Mouse (Mus musculus) neural tube, embryonic 14.5 days (tissue): ENCODE results near the gene Polr2l. TPM values are rescaled to one million over a fixed set of nuclear protein-coding genes. Genes with fewer than 3 reads are reported as not detected.
A peak's percentile ranks its signal among the peaks of the same experiment; 100 is the strongest.

Source experiments
- ATAC-seq: fragments of 200-750 bp; cut with Nextera tagmentation; 2 replicates; pipeline ENCODE4 v1.8.0; 2017; ENCODE audit warnings: low read depth, mild to moderate bottlenecking, moderate TSS enrichment, moderate library complexity
- H3K27ac ChIP-seq: fragments of 300-500 bp; sonication (generic); 2 replicates; pipeline ENCODE4 v1.5.1; 2014; ENCODE audit warnings: low read depth, mild to moderate bottlenecking, control low read depth, low read length, moderate library complexity, mixed read lengths
- H3K27me3 ChIP-seq: fragments of 300-500 bp; sonication (generic); 2 replicates; pipeline ENCODE4 v1.6.1; 2014; ENCODE audit warnings: low read length; ENCODE audit not compliant: control insufficient read depth, insufficient read depth
- H3K36me3 ChIP-seq: fragments of 300-500 bp; sonication (generic); 2 replicates; pipeline ENCODE4 v1.6.1; 2014; ENCODE audit warnings: low read length, mixed read lengths; ENCODE audit not compliant: control insufficient read depth, insufficient read depth
- H3K4me1 ChIP-seq: fragments of 300-500 bp; sonication (generic); 2 replicates; pipeline ENCODE4 v1.6.1; 2014; ENCODE audit warnings: low read length; ENCODE audit not compliant: control insufficient read depth, insufficient read depth
- H3K4me2 ChIP-seq: fragments of 300-500 bp; sonication (generic); 2 replicates; pipeline ENCODE4 v1.6.1; 2014; ENCODE audit warnings: mild to moderate bottlenecking, low read depth, low read length, control low read depth
- H3K4me3 ChIP-seq: fragments of 300-500 bp; sonication (generic); 2 replicates; pipeline ENCODE4 v1.5.1; 2014; ENCODE audit warnings: low read depth, low read length, control low read depth, mixed read lengths
- H3K9ac ChIP-seq: fragments of 300-500 bp; sonication (generic); replicated peaks from 2 replicates; pipeline ENCODE4 v1.6.1; 2014; ENCODE audit warnings: low read depth, mild to moderate bottlenecking, control low read depth, low read length, mixed read lengths
- H3K9me3 ChIP-seq: fragments of 300-500 bp; sonication (generic); 2 replicates; pipeline ENCODE4 v1.6.1; 2016; ENCODE audit warnings: low read length; ENCODE audit not compliant: control insufficient read depth
- WGBS: fragments of 180-500 bp; shearing (Covaris S2); extraction: QIAGEN DNeasy Blood & Tissue Kit; methylation state at CpG from one replicate; pipeline ENCODE4 v1.1.7; 2014; 5-methylcytosine and 5-hydroxymethylcytosine counted together
- polyA plus RNA-seq: library from polyadenylated mRNA; unstranded; fragments of >200 nt; fragmentation: Nextera tagmentation; extraction: Ambion mirVana; gene quantifications from 2 replicates; pipeline ENCODE4 v1.2.1, GENCODE M21; 2014

Gene Polr2l
- polyA plus RNA-seq, 1 experiment from 2014 or later = 87.3 TPM

GRCm38 (mm10) chr7:141430585-141431240 is 44.2 kb downstream of the Polr2l start:
- 92% methylated on average over 9 of the region's 9 CpGs for WGBS
- H3K4me3 ChIP-seq = no peak overlapping the region
- peaks cover 26% of the 10 kb centered on the region for H3K36me3 ChIP-seq
- H3K9me3 ChIP-seq = no peaks in the 10 kb centered on the region
- no peak overlapping the region for H3K27ac ChIP-seq
- H3K4me1 ChIP-seq = peaks cover 25% of the 10 kb centered on the region
- no peak for ATAC-seq
- no peak overlapping the region for H3K9ac ChIP-seq
- H3K4me2 ChIP-seq = no peak overlapping the region
- H3K27me3 ChIP-seq = no peaks in the 10 kb centered on the region

GRCm38 (mm10) chr7:141429840-141430584 is 44.9 kb downstream of the Polr2l start:
- H3K27ac ChIP-seq = no peak overlapping the region
- no peak overlapping the region for H3K9ac ChIP-seq
- WGBS = 60% methylated on average over 9 of the region's 9 CpGs
- peaks cover 19% of the 10 kb centered on the region for H3K4me1 ChIP-seq
- no peaks in the 10 kb centered on the region for H3K9me3 ChIP-seq
- no peaks in the 10 kb centered on the region for H3K27me3 ChIP-seq
- H3K36me3 ChIP-seq = peaks cover 26% of the 10 kb centered on the region
- H3K4me2 ChIP-seq = peak overlapping the region; percentile 88; the same call in 1 of the 2 replicates
- no peak overlapping the region; the same call in 1 of the 2 replicates for H3K4me3 ChIP-seq
- no peak for ATAC-seq

- peak; percentile 76 for ATAC-seq
These were observed 45.6 kb downstream of the Polr2l start, which contains the start of gene Cend1 for GRCm38 (mm10) chr7:141429310-141429709. Cend1 (minus strand) TSS chr7:141429491.

GRCm38 (mm10) chr7:141428701-141429100 is 46.2 kb downstream of the Polr2l start:
- peak; percentile 0; the same call in 1 of the 2 replicates for ATAC-seq
- H3K36me3 ChIP-seq = peaks cover 26% of the 10 kb centered on the region
- peak overlapping the region; percentile 88 for H3K4me2 ChIP-seq
- WGBS = 54% methylated on average over 5 of the region's 5 CpGs
- H3K27ac ChIP-seq = peak overlapping the region; percentile 81
- H3K4me1 ChIP-seq = peaks cover 10% of the 10 kb centered on the region
- H3K9ac ChIP-seq = peak overlapping the region; percentile 86
- no peaks in the 10 kb centered on the region for H3K9me3 ChIP-seq
- peak overlapping the region; percentile 59 for H3K4me3 ChIP-seq
- no peaks in the 10 kb centered on the region for H3K27me3 ChIP-seq

More at GRCm38 (mm10) chr7:141429310-141429709, 45.6 kb downstream of the Polr2l start, which contains the start of gene Cend1:
- 2% methylated on average over 19 of the region's 19 CpGs for WGBS
- Histone ChIP-seq H3K9me3 (no peaks in the 10 kb centered on the region), H3K4me2 (peak within 1 kb of the TSS; percentile 88), H3K27ac (peak within 1 kb of the TSS; percentile 81), H3K4me1 (peaks cover 14% of the 10 kb centered on the region), H3K4me3 (peak within 1 kb of the TSS; percentile 59), H3K36me3 (peaks cover 26% of the 10 kb centered on the region), H3K27me3 (no peaks in the 10 kb centered on the region), H3K9ac (peak within 1 kb of the TSS; percentile 86)

- no peaks in the 10 kb centered on the region for H3K9me3 ChIP-seq
- H3K4me3 ChIP-seq = no peak overlapping the region
- no peaks in the 10 kb centered on the region for H3K27me3 ChIP-seq
- H3K27ac ChIP-seq = no peak overlapping the region
- H3K4me1 ChIP-seq = peaks cover 6% of the 10 kb centered on the region
- no peak for ATAC-seq
- H3K9ac ChIP-seq = no peak overlapping the region
- H3K4me2 ChIP-seq = no peak overlapping the region
- H3K36me3 ChIP-seq = peaks cover 22% of the 10 kb centered on the region
- 86% methylated on average over 12 of the region's 12 CpGs for WGBS
These were observed 47.8 kb downstream of the Polr2l start for GRCm38 (mm10) chr7:141426948-141427730.

GRCm38 (mm10) chr7:141423811-141424210 is 51.1 kb downstream of the Polr2l start:
- Histone ChIP-seq H3K27ac (no peak overlapping the region), H3K9ac (no peak overlapping the region), H3K9me3 (no peaks in the 10 kb centered on the region), H3K4me2 (no peak overlapping the region), H3K36me3 (0 out of 2 replicates have a peak, but pooled peaks cover 3% of the 10 kb centered on the region), H3K4me3 (no peak overlapping the region), H3K27me3 (no peaks in the 10 kb centered on the region), H3K4me1 (peaks cover 5% of the 10 kb centered on the region)
- no peak for ATAC-seq
- 80% methylated on average over 4 of the region's 4 CpGs for WGBS

Other genes with a start within 250 kb of the Polr2l start
- gene Phrf1, start 246.3 kb downstream of the Polr2l start, polyA plus RNA-seq = 59.5 and 72.3 TPM in 2 replicates
- 0.57 and 0.66 TPM in 2 replicates for gene Irf7, start 208.7 kb downstream of the Polr2l start, polyA plus RNA-seq
- gene Cdhr5, start 198.3 kb downstream of the Polr2l start, polyA plus RNA-seq = not detected in 2 replicates
- gene Sct, start 196.0 kb downstream of the Polr2l start, polyA plus RNA-seq = 3.9 and 4.2 TPM in 2 replicates
- 0.73 and 0.90 TPM in 2 replicates for gene Drd4, start 183.1 kb downstream of the Polr2l start, polyA plus RNA-seq
- gene Deaf1, start 147.4 kb downstream of the Polr2l start, polyA plus RNA-seq = 186 and 228 TPM in 2 replicates
- 36.7 and 40.2 TPM in 2 replicates for gene Tmem80, start 147.4 kb downstream of the Polr2l start, polyA plus RNA-seq
- gene Eps8l2, start 136.3 kb downstream of the Polr2l start, polyA plus RNA-seq = 0.33 and 0.51 TPM in 2 replicates
- gene Taldo1, start 82.9 kb downstream of the Polr2l start, polyA plus RNA-seq = 265 and 311 TPM in 2 replicates
- 42.7 and 44.8 TPM in 2 replicates for gene Gatd1, start 61.0 kb downstream of the Polr2l start, polyA plus RNA-seq
- 51.6 and 70.7 TPM in 2 replicates for gene Cend1, start 45.6 kb downstream of the Polr2l start, polyA plus RNA-seq
- 66.9 and 80.4 TPM in 2 replicates for gene Slc25a22, start 37.2 kb downstream of the Polr2l start, polyA plus RNA-seq
- gene Pidd1, start 31.1 kb downstream of the Polr2l start, polyA plus RNA-seq = 2.0 and 2.5 TPM in 2 replicates
- gene Rplp2, start 27.8 kb downstream of the Polr2l start, polyA plus RNA-seq = 654 and 691 TPM in 2 replicates
- 14.0 and 14.7 TPM in 2 replicates for gene Pnpla2, start 19.9 kb downstream of the Polr2l start, polyA plus RNA-seq
- 3.6 and 6.6 TPM in 2 replicates for gene Cracr2b, start 14.0 kb downstream of the Polr2l start, polyA plus RNA-seq
- gene Cd151, start 7.7 kb downstream of the Polr2l start, polyA plus RNA-seq = 43.3 and 49.6 TPM in 2 replicates
- gene Tspan4, start 108 bp upstream of the Polr2l start, polyA plus RNA-seq = 55.7 and 63.3 TPM in 2 replicates
- 46.0 and 52.4 TPM in 2 replicates for gene Chid1, start 64.7 kb upstream of the Polr2l start, polyA plus RNA-seq
- 98.5 and 125 TPM in 2 replicates for gene Ap2a2, start 87.0 kb upstream of the Polr2l start, polyA plus RNA-seq
- gene Muc6, start 180.2 kb upstream of the Polr2l start, polyA plus RNA-seq = 0.27 and 0.29 TPM in 2 replicates
- gene Muc2, start 215.2 kb upstream of the Polr2l start, polyA plus RNA-seq = 0.45 and 0.86 TPM in 2 replicates